Mouse (Mus musculus) ES-E14 (cell line): ENCODE results near the gene Ndfip2.

Experiments
- CHD2 ChIP-seq: IDR thresholded peaks from 2 replicates; pipeline ENCODE4 v1.6.1; 2014; ENCODE audit warnings: mild to moderate bottlenecking, low read depth, low read length, inconsistent platforms
- HCFC1 ChIP-seq: IDR thresholded peaks from 2 replicates; pipeline ENCODE4 v1.6.1; 2012; ENCODE audit warnings: low read length, inconsistent platforms, borderline replicate concordance; ENCODE audit not compliant: insufficient read depth
- MAFK ChIP-seq: IDR thresholded peaks from 2 replicates; pipeline ENCODE4 v1.6.1; 2014; ENCODE audit warnings: mild to moderate bottlenecking, low read depth, low read length, inconsistent platforms; ENCODE audit not compliant: insufficient read depth
- ZC3H11A ChIP-seq: IDR thresholded peaks from 2 replicates; pipeline ENCODE4 v1.6.1; 2012; ENCODE audit warnings: low read depth, mild to moderate bottlenecking, inconsistent platforms, low read length, borderline replicate concordance
- ZNF384 ChIP-seq: IDR thresholded peaks from 2 replicates; pipeline ENCODE4 v1.6.1; 2012; ENCODE audit warnings: low read depth, low read length, inconsistent platforms

- TF ChIP-seq CHD2 = no peak
- no peak for TF ChIP-seq ZC3H11A
- TF ChIP-seq ZNF384 = no peak
- no peak for TF ChIP-seq MAFK
- TF ChIP-seq HCFC1 = no peak
Measured at GRCm38 (mm10) chr14:105251038-105251437, 7.3 kb upstream of the Ndfip2 start.
